Mouse (Mus musculus) liver, postnatal 0 days (tissue): ENCODE results near the gene Amph. TPM values are rescaled to one million over a fixed set of nuclear protein-coding genes. Genes with fewer than 3 reads are reported as not detected.
"Not testable (repeated sequence)": the region's sequence is repeated elsewhere in the genome, so short reads cannot be mapped to it uniquely, and the experiment has no call there.

Experiments
- ATAC-seq: fragments of 200-750 bp; cut with Nextera tagmentation; 2 replicates; pipeline ENCODE4 v1.8.0; 2017; ENCODE audit warnings: mild to moderate bottlenecking, moderate library complexity
- DNase-seq: peaks from one replicate; pipeline ENCODE4 v3.0.0-alpha.2; 2016
- H3K27ac ChIP-seq: fragments of 300-500 bp; sonication (generic); 2 replicates; pipeline ENCODE4 v1.5.1; 2014; ENCODE audit warnings: antibody characterized with exemption, moderate library complexity, mild to moderate bottlenecking, low read depth
- H3K27me3 ChIP-seq: fragments of 300-500 bp; sonication (generic); 2 replicates; pipeline ENCODE4 v1.6.1; 2014; ENCODE audit warnings: low read length, control low read depth, mixed read lengths; ENCODE audit not compliant: insufficient read depth
- H3K36me3 ChIP-seq: fragments of 300-500 bp; sonication (generic); replicated peaks from 2 replicates; pipeline ENCODE4 v1.6.1; 2014; ENCODE audit warnings: mild to moderate bottlenecking, control low read depth, low read length, moderate library complexity, mixed read lengths; ENCODE audit not compliant: insufficient read depth
- H3K4me1 ChIP-seq: fragments of 300-500 bp; sonication (generic); 2 replicates; pipeline ENCODE4 v1.6.1; 2014; ENCODE audit warnings: antibody characterized with exemption, mild to moderate bottlenecking, control low read depth; ENCODE audit not compliant: insufficient read depth
- H3K4me2 ChIP-seq: fragments of 300-500 bp; sonication (generic); 2 replicates; pipeline ENCODE4 v1.6.1; 2014; ENCODE audit warnings: low read depth, mild to moderate bottlenecking, low read length, moderate library complexity, mixed read lengths
- H3K4me3 ChIP-seq: fragments of 300-500 bp; sonication (generic); 2 replicates; pipeline ENCODE4 v1.5.1; 2014; ENCODE audit warnings: low read depth, low read length
- H3K9ac ChIP-seq: fragments of 300-500 bp; sonication (generic); replicated peaks from 2 replicates; pipeline ENCODE4 v1.6.1; 2014; ENCODE audit warnings: mild to moderate bottlenecking, moderate library complexity
- H3K9me3 ChIP-seq: fragments of 300-500 bp; sonication (generic); 2 replicates; pipeline ENCODE4 v1.6.1; 2016; ENCODE audit warnings: mild to moderate bottlenecking, control low read depth, low read length, mixed read lengths
- CTCF ChIP-seq: sonication (generic); IDR thresholded peaks from 2 replicates; pipeline ENCODE4 v1.5.1; 2016; ENCODE audit warnings: antibody characterized with exemption, low read depth
- EP300 ChIP-seq: IDR thresholded peaks from 2 replicates; pipeline ENCODE4 v1.6.1; 2016; ENCODE audit warnings: antibody characterized with exemption, low read depth, mild to moderate bottlenecking
- WGBS: fragments of 180-500 bp; shearing (Covaris S2); extraction: QIAGEN DNeasy Blood & Tissue Kit; methylation state at CpG from one replicate; pipeline ENCODE4 v1.1.7; 2014; ENCODE audit not compliant: insufficient replicate concordance; 5-methylcytosine and 5-hydroxymethylcytosine counted together
- polyA plus RNA-seq: library from polyadenylated mRNA; unstranded; fragments of >200 nt; fragmentation: Nextera tagmentation; extraction: Ambion mirVana; gene quantifications from 2 replicates; pipeline ENCODE4 v1.2.1, GENCODE M21; 2015

The Amph gene
- 0.04 and 0.06 TPM in 2 replicates for polyA plus RNA-seq

GRCm38 (mm10) chr13:18948171-18949028 lies at the start of gene Amph:
Gene Amph, plus strand, starts transcription at chr13:18948205.
- no peaks in the 10 kb centered on the region for H3K36me3 ChIP-seq
- peak within 1 kb of the TSS; percentile 74 for H3K4me2 ChIP-seq
- DNase-seq, result peak; percentile 31
- no peak; the same call in 1 of the 2 replicates for TF ChIP-seq CTCF
- no peak for TF ChIP-seq EP300
- WGBS, result under 1% methylated on average over 68 of the region's 70 CpGs
- no peak for ATAC-seq
- H3K27ac ChIP-seq, result no peak within 1 kb of the TSS
- no peak within 1 kb of the TSS for H3K9ac ChIP-seq
- H3K27me3 ChIP-seq, result peaks cover 32% of the 10 kb centered on the region
- H3K4me3 ChIP-seq, result peak within 1 kb of the TSS; percentile 46
- H3K4me1 ChIP-seq, result peaks cover 5% of the 10 kb centered on the region; the same call in 1 of the 2 replicates
- no peaks in the 10 kb centered on the region for H3K9me3 ChIP-seq

DNA sequence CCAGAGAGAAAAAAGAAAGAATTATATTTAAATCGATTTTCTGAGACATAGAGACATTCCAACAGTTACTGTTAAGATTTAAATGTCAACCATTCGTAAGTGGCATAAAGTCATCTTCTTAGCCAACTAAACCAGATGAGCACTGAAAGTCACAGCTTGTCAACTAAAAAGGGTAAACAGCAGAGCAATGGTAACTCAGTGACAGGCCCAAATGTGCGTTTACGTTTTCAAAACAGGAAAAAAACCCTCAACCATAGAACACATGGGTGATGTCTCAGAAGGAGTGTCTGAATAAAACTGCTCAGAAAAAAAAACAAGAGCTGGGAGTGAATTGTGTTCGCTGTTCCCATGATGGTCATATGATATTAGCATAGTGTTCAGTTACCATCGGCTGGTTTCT lies 44.4 kb upstream of the Amph start:
- Histone ChIP-seq H3K4me1 (no peaks in the 10 kb centered on the region), H3K9me3 (no peaks in the 10 kb centered on the region), H3K4me2 (no peak overlapping the region), H3K9ac (no peak overlapping the region), H3K27ac (no peak overlapping the region), H3K36me3 (no peaks in the 10 kb centered on the region), H3K27me3 (no peaks in the 10 kb centered on the region), H3K4me3 (no peak overlapping the region)
- ATAC-seq (no peak), DNase-seq (no peak)
- TF ChIP-seq CTCF (no peak), EP300 (no peak)
- 74% methylated on average over 6 of the region's 6 CpGs for WGBS

DNA sequence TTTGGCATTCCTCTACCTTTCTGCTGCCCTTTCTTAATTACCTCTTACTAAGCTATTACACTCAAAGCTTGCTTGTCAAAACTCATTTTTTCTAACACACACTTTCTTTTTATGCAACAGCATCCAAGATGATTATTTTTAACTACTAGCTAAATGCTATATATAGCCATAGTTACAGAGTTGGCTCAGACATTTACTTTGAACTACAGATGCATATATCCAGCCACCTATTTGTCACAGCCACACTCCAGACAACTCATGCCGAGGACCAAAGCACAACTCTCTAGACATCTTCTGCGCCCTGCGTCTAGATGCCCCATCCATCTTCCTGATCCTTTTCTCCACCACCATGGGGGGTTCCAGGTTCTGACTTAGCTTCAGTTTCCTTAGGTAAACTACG lies 33.2 kb upstream of the Amph start:
- H3K27me3 ChIP-seq, result no peaks in the 10 kb centered on the region
- ATAC-seq (no peak), DNase-seq (no peak)
- no peaks in the 10 kb centered on the region for H3K9me3 ChIP-seq
- no peaks in the 10 kb centered on the region for H3K4me1 ChIP-seq
- H3K9ac ChIP-seq, result no peak overlapping the region
- H3K36me3 ChIP-seq, result no peaks in the 10 kb centered on the region
- no peak for TF ChIP-seq EP300
- no peak for TF ChIP-seq CTCF
- no peak overlapping the region for H3K4me3 ChIP-seq
- no peak overlapping the region for H3K27ac ChIP-seq
- no peak overlapping the region for H3K4me2 ChIP-seq
- WGBS, result 79% methylated on average over 4 of the region's 4 CpGs

- not testable (repeated sequence) for H3K4me1 ChIP-seq, DNase-seq, H3K27ac ChIP-seq, ATAC-seq, H3K36me3 ChIP-seq, H3K9me3 ChIP-seq, H3K4me2 ChIP-seq, H3K4me3 ChIP-seq, H3K27me3 ChIP-seq, H3K9ac ChIP-seq
- 60% methylated on average over 1 of the region's 2 CpGs for WGBS
Measured at GRCm38 (mm10) chr13:18933191-18933590, 14.8 kb upstream of the Amph start.

GRCm38 (mm10) chr13:18947686-18948085 lies 319 bp upstream of the Amph start:
- Histone ChIP-seq H3K4me3 (peak overlapping the region; percentile 46; the same call in 1 of the 2 replicates), H3K4me1 (peaks cover 5% of the 10 kb centered on the region; the same call in 1 of the 2 replicates), H3K27ac (no peak overlapping the region), H3K9ac (no peak overlapping the region), H3K27me3 (peaks cover 32% of the 10 kb centered on the region), H3K4me2 (no peak overlapping the region), H3K9me3 (no peaks in the 10 kb centered on the region), H3K36me3 (no peaks in the 10 kb centered on the region)
- 15% methylated on average over 5 of the region's 5 CpGs for WGBS
- DNase-seq, result no peak
- TF ChIP-seq CTCF, result no peak
- no peak for TF ChIP-seq EP300
- ATAC-seq, result no peak

GRCm38 (mm10) chr13:18949029-18949350 lies 985 bp downstream of the Amph start:
- 10% methylated on average over 5 of the region's 5 CpGs for WGBS
- ATAC-seq, result no peak
- peaks cover 32% of the 10 kb centered on the region for H3K27me3 ChIP-seq

More at GRCm38 (mm10) chr13:18949029-18949350, 985 bp downstream of the Amph start:
- no peak for TF ChIP-seq CTCF
- no peak for TF ChIP-seq EP300
- no peaks in the 10 kb centered on the region for H3K36me3 ChIP-seq
- H3K4me3 ChIP-seq, result peak overlapping the region; percentile 46; the same call in 1 of the 2 replicates
- H3K27ac ChIP-seq, result no peak overlapping the region
- H3K4me2 ChIP-seq, result peak overlapping the region; percentile 74; the same call in 1 of the 2 replicates
- H3K4me1 ChIP-seq, result peaks cover 5% of the 10 kb centered on the region; the same call in 1 of the 2 replicates
- H3K9ac ChIP-seq, result no peak overlapping the region
- no peaks in the 10 kb centered on the region for H3K9me3 ChIP-seq
- no peak for DNase-seq
